Mouse (Mus musculus) bone marrow macrophage, adult 2 months (primary cell): ENCODE results near the gene Ppp1r9b. TPM values are rescaled to one million over a fixed set of nuclear protein-coding genes. Genes with fewer than 3 reads are reported as not detected.

Experiments used
- H3K27ac ChIP-seq: 2 replicates; pipeline ENCODE4 v1.5.1; 2012; ENCODE audit warnings: low read depth, low read length; ENCODE audit not compliant: insufficient read depth
- H3K4me1 ChIP-seq: 2 replicates; pipeline ENCODE4 v1.6.1; 2012; ENCODE audit warnings: low read length; ENCODE audit not compliant: control insufficient read depth, insufficient read depth
- H3K4me3 ChIP-seq: 2 replicates; pipeline ENCODE4 v1.5.1; 2012; ENCODE audit warnings: mild to moderate bottlenecking, low read length, moderate library complexity; ENCODE audit not compliant: insufficient read depth
- CTCF ChIP-seq: IDR thresholded peaks from 2 replicates; pipeline ENCODE4 v1.5.1; 2012; ENCODE audit warnings: low read depth, mild to moderate bottlenecking, low read length, moderate library complexity
- POLR2A ChIP-seq: IDR thresholded peaks from 2 replicates; pipeline ENCODE4 v1.6.1; 2012; ENCODE audit warnings: mild to moderate bottlenecking, low read depth, low read length, borderline replicate concordance
- polyA plus RNA-seq: library from polyadenylated mRNA; stranded (reverse); fragments of >200 nt; gene quantifications from 2 replicates; pipeline ENCODE4 v1.2.4, GENCODE M21; 2012; ENCODE audit not compliant: missing spikeins, insufficient read depth, insufficient read length

The Ppp1r9b gene
- polyA plus RNA-seq, 1 experiment = 176 TPM

DNA sequence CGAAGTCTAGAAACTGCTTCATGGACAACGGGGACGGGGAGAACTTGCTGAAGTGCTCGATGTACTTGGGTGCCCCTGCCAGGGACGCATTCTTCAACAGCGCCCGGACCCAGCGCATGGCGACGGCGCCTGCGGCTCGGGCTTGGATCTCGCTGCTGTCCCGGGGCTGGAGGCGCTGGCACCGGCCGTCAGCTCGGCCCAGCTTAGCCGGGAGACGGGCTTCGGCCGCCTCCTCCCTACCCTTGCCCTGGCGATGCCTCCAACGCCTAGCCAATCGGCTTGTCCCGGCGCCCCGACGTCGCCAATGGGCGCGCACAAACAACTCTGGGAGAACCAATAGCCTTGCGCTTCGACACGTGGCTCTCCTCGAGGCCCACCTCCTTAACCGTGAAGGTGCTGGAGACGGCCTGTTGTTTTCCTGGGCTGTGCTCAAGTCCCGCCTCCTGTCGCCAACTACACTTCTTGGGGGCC is 50.3 kb downstream of the Ppp1r9b start, which contains the start of gene Pdk2:
Pdk2 (minus strand) TSS at position 216 of the 471 bp plus-strand sequence.
- peaks cover 5% of the 10 kb centered on the region for H3K4me1 ChIP-seq
- peak within 1 kb of the TSS; percentile 1; the same call in 1 of the 2 replicates for H3K27ac ChIP-seq
- H3K4me3 ChIP-seq = peak within 1 kb of the TSS; percentile 76
- no peak for TF ChIP-seq CTCF
- TF ChIP-seq POLR2A = 0 out of 2 replicates have a peak, but pooled peaks have one; percentile 50

GRCm38 (mm10) chr11:95042096-95042495 is 51.3 kb downstream of the Ppp1r9b start:
- TF ChIP-seq CTCF = peak; percentile 40; the same call in 1 of the 2 replicates
- TF ChIP-seq POLR2A = 0 out of 2 replicates have a peak, but pooled peaks have one; percentile 34
- Histone ChIP-seq H3K4me3 (peak overlapping the region; percentile 57), H3K4me1 (peaks cover 5% of the 10 kb centered on the region), H3K27ac (peak overlapping the region; percentile 1; the same call in 1 of the 2 replicates)

DNA sequence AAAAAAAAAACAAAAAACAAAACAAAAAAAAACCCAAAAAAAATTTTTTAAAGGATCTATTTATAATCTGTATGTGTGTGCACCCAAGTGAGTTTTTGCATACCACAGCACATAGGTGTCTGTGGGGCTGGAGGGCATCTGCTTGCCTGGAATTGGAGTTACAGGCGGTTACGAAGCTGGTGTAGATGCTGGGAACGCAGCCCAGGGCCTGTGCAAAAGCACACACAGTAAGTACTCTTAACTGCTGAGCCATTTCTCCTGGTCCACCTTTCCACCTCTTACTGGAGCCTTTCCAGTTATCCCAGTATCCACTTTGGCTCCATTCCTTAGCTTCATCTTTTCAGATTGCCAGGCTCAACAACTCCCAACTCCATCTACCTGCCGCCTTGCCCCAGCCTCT is 52.2 kb downstream of the Ppp1r9b start:
- TF ChIP-seq CTCF (no peak), POLR2A (no peak)
- Histone ChIP-seq H3K4me3 (no peak overlapping the region), H3K27ac (no peak overlapping the region), H3K4me1 (peaks cover 5% of the 10 kb centered on the region)

DNA sequence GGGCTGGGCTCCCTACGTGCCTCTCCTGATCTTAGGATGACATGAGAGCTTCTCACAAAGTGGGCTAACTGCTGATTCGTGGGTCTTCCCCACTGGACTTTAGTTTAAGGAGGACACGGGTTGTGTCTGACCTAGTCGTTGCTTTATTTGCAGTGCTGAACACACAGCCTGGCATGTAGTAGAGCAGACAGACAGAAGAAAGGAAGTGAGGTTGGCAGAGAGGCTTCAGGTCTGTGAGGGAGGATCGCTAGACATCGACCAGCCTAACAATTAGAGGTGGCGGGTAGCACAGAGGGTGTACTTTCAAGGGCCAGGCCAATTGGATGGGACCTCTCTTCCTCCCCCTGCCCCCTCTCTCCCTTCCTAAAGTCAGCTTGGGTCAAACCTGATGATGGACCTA is 52.8 kb downstream of the Ppp1r9b start:
- peaks cover 5% of the 10 kb centered on the region for H3K4me1 ChIP-seq
- no peak overlapping the region for H3K27ac ChIP-seq
- TF ChIP-seq CTCF (no peak), POLR2A (no peak)
- H3K4me3 ChIP-seq = no peak overlapping the region

- Histone ChIP-seq H3K4me1 (peaks cover 5% of the 10 kb centered on the region), H3K27ac (no peak overlapping the region), H3K4me3 (no peak overlapping the region)
- TF ChIP-seq CTCF (no peak), POLR2A (no peak)
These were observed 53.5 kb downstream of the Ppp1r9b start for GRCm38 (mm10) chr11:95044185-95044870.

- no peak overlapping the region for H3K27ac ChIP-seq
- TF ChIP-seq CTCF = peak; percentile 73
- no peak for TF ChIP-seq POLR2A
- no peaks in the 10 kb centered on the region for H3K4me1 ChIP-seq
- H3K4me3 ChIP-seq = no peak overlapping the region
These were observed 56.3 kb downstream of the Ppp1r9b start for GRCm38 (mm10) chr11:95046980-95047680.

DNA sequence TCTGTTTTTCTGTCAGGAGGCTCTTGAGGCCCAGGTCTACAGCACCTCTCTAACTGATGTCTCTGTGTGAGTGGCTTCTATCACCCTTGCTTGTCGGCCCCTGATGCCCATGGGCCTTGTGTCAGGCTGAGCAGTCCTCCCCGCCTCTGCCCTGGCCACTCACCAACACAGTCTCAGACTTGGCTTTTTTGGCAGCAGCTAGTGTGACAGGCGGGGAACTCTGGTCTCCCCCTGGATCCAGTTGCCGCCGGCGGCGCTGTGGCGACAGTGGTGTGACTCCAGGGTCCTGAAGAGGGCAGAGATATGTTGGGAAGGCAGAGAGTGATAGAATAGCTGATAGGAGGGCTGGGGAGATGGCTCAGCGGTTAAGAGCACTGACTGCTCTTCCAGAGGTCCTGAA is 62.2 kb downstream of the Ppp1r9b start:
- H3K4me3 ChIP-seq = no peak overlapping the region
- H3K27ac ChIP-seq = no peak overlapping the region
- TF ChIP-seq CTCF (no peak), POLR2A (no peak)
- H3K4me1 ChIP-seq = no peaks in the 10 kb centered on the region

Other genes starting within 250 kb of the Ppp1r9b start
- gene Cdc34b, start 249.3 kb upstream of the Ppp1r9b start, polyA plus RNA-seq = not detected in 2 replicates
- gene Tmem92, start 208.3 kb upstream of the Ppp1r9b start, polyA plus RNA-seq = 0.28 TPM in 1 of 2 replicates, not detected in the other
- gene Col1a1, start 54.8 kb upstream of the Ppp1r9b start, polyA plus RNA-seq = 15.8 and 18.5 TPM in 2 replicates
- gene Hils1, start 23.4 kb upstream of the Ppp1r9b start, polyA plus RNA-seq = not detected in 2 replicates
- not detected in 2 replicates for gene Sgca, start 14.7 kb upstream of the Ppp1r9b start, polyA plus RNA-seq
- not detected in 2 replicates for gene Samd14, start 18.8 kb downstream of the Ppp1r9b start, polyA plus RNA-seq
- gene Pdk2, start 50.3 kb downstream of the Ppp1r9b start, polyA plus RNA-seq = 23.4 and 24.5 TPM in 2 replicates
- gene Itga3, start 85.8 kb downstream of the Ppp1r9b start, polyA plus RNA-seq = 0.27 and 0.33 TPM in 2 replicates
- gene Dlx3, start 129.1 kb downstream of the Ppp1r9b start, polyA plus RNA-seq = not detected in 2 replicates
- gene Dlx4, start 155.2 kb downstream of the Ppp1r9b start, polyA plus RNA-seq = not detected in 2 replicates